Mouse (Mus musculus) liver, postnatal 0 days (tissue): ENCODE data around the gene Pold1.

Experiments used
- CTCF ChIP-seq: sonication (generic); IDR thresholded peaks from 2 replicates; pipeline ENCODE4 v1.5.1; 2016; ENCODE audit warnings: antibody characterized with exemption, low read depth
- EP300 ChIP-seq: IDR thresholded peaks from 2 replicates; pipeline ENCODE4 v1.6.1; 2016; ENCODE audit warnings: antibody characterized with exemption, low read depth, mild to moderate bottlenecking

- peak; percentile 50 for TF ChIP-seq CTCF
- no peak for TF ChIP-seq EP300
Measured at GRCm38 (mm10) chr7:44519240-44519913, 29.3 kb downstream of the Pold1 start.
